Mouse (Mus musculus) ovary, postnatal 10 days (tissue): ENCODE data around the gene Atp8b3.
A peak's percentile ranks its signal among the peaks of the same experiment; 100 is the strongest.

Experiments used
- DNase-seq: peaks from one replicate; pipeline ENCODE4 v3.0.0; 2022; ENCODE audit warnings: low spot score

Gene Atp8b3

GRCm38 (mm10) chr10:80523299-80523698 lies 15.6 kb downstream of the Atp8b3 start:
- DNase-seq, result no peak

GRCm38 (mm10) chr10:80519287-80519686 lies 19.6 kb downstream of the Atp8b3 start:
- DNase-seq, result no peak

DNA sequence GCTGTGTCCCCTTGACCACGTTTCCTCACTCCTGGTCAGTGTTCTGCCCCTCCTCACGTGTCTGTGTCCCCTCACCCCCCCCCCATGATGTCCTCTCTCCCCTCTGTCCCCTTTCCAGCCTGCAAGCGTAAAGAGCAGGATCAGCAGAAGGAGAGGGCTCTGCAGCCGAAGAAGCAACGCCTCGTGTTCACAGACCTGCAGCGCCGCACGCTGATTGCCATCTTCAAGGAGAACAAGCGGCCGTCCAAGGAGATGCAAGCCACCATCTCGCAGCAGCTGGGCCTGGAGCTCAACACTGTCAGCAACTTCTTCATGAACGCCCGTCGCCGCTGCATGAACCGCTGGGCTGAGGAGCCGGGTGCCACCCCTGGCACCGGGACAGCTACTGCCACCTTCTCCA lies 25.2 kb downstream of the Atp8b3 start:
- DNase-seq, result no peak

- DNase-seq, result no peak
Observed at GRCm38 (mm10) chr10:80510273-80510660, 28.7 kb downstream of the Atp8b3 start.

DNA sequence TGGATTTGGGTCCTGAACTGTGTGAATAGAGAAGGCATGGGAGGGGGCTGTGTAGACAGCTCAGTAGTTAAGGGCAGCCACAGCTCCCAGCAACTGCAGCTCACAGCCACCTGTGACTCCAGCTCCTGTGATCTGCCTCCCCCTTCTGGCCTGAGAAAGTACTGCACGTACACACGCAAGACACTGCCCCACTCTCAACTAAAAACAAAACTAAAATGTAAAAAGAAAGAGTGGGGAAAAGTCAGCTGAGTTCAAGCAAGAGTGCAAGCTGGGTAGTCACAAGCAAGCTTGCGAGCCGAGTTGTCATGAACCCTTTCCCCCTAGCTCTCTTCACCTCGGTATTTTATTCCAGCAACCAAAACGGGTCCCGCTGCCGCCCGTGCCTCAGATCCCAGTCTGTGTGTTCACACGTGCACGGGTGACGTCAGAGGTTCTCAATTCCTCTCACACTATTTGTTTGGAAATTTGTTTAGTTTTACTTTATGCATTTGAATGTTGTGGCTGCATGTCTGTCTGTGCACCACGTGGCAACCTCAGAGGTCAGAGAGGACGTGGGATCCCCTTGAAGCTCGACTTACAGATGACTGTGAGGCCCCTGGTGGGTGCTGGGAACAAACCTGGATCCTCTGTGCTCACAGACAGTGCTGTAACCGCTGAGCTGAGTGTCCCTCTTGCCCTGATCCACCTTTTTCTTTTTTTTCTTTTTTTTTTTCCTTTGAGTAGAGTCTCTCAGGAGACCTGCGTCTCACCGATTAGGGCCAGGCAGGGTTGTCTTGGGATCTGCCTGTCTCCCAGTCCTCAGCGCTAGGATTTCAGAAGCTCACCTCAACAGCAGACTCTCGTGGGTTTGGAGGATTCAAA lies 29.3 kb downstream of the Atp8b3 start:
- DNase-seq, result peak; percentile 59

DNA sequence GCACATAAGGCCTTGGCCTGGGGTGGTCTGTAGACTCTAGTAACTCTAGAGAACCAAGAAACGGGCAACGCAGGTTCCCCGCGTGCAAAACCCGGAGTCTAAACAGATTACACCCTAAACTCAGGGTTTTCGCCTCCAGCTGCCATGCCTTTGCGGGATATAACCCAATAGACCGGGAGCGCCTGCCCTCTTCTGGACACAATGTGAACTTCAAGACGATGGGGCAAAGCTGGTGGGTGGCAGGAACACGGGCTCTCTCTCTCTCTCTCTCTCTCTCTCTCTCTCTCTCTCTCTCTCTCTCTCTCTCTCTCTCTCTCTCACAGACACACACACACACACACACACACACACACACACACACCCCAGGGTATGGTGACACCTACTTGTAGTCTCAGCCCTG lies 32.7 kb downstream of the Atp8b3 start:
- DNase-seq, result peak; percentile 52

DNA sequence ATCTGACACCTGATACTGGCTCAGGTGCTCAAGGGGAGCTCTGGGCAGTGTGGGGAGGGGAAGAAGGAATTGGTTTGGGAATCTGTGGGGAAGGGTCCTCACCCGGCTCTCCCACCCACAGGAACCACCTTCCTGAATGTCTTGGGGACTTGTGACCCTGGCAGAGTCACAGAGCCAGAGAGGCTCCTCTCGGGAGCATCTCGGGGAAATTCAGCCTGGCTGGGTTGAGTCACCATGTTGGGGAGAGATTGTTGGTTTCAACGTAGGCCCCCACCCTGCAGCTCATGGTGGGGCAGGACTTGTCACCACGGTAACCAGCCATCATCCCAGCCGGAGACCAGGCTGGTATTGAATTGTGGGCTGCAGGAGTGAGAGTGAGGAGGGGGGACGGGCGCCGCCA lies 34.2 kb downstream of the Atp8b3 start:
- DNase-seq, result no peak

- no peak for DNase-seq
Observed at GRCm38 (mm10) chr10:80503599-80504220, 35.2 kb downstream of the Atp8b3 start.

DNA sequence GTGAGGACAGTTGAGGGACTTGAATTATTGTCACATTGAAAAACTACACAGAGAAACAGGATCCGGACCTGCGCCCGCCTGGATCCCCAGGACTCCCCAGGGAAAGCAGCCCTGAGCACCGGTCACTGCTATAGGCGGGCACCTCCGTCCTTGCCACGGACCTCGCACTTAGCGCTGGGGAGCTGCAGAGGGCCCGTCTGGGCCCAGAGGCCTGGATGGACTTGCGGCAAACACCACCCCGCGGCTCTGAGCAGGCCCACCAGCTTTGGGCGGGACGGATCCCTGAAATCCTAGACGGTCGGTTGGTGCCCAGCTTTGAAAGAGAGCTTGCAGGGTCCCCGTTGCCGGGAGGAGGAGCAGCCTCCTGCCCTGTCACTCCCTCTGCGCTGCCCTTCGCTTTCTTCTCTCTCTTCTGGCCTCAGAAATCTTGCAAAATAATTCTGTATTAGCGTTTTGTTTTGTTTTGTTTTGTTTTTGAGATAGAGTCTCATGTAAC lies 36.1 kb downstream of the Atp8b3 start:
- DNase-seq, result no peak

GRCm38 (mm10) chr10:80502291-80502690 lies 36.6 kb downstream of the Atp8b3 start:
- no peak for DNase-seq

- DNase-seq, result no peak
Observed at GRCm38 (mm10) chr10:80496421-80496820, 42.5 kb downstream of the Atp8b3 start.

- no peak for DNase-seq
Observed at GRCm38 (mm10) chr10:80495901-80496300, 43.0 kb downstream of the Atp8b3 start.

GRCm38 (mm10) chr10:80494732-80495131 lies 44.2 kb downstream of the Atp8b3 start, which contains the start of gene Onecut3:
Gene Onecut3 (plus strand): TSS chr10:80494835.
- no peak for DNase-seq

DNA sequence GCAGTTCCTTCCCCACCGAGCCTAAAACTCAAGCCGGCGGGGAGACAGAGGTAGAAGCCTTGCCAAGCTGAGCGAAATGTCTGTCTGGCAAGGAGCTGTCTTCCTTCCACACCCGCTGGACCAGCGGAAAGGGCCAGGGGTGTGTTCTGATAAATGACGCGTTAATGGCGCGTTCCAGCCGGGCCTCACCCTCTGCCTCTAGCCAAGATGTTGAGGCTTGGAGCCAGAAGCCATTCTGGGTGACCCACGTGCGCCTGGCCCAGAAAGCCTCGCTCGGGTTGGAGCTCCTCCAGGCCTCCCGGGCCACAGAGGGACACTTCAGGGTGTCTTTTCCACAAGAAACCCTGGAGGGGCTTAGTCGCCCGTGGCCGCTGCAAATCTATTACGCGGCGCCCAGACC lies 48.9 kb downstream of the Atp8b3 start:
- DNase-seq, result no peak

- no peak for DNase-seq
Observed at GRCm38 (mm10) chr10:80486862-80487379, 52.0 kb downstream of the Atp8b3 start.

GRCm38 (mm10) chr10:80481002-80481401 lies 57.9 kb downstream of the Atp8b3 start:
- no peak for DNase-seq

DNA sequence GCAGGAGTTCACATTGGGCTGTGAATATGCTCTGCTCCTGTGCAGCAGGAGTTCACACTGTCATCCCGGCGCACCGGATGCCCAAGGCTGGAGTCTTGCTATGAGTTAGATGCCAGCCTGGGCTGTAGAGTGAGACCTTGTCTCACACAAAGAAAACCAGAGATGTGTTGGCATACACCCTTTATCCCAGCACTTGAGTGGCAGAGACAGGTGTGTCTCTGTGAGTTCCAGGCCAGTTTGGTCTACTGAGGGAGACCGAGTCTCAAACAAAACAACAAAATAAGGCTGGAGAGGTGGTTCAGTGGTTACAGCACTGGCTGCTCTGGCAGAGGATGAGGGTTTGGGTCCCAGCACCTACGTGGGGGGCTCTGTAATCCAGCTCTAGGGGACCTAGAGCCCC lies 60.4 kb downstream of the Atp8b3 start:
- DNase-seq, result no peak

GRCm38 (mm10) chr10:80475290-80475959 lies 63.5 kb downstream of the Atp8b3 start:
- DNase-seq, result peak; percentile 71
